Mouse (Mus musculus) intestine, embryonic 16.5 days (tissue): ENCODE results near the gene Unc13c. TPM values are rescaled to one million over a fixed set of nuclear protein-coding genes. Genes with fewer than 3 reads are reported as not detected.

Experiments used
- ATAC-seq: fragments of 200-750 bp; cut with Nextera tagmentation; 2 replicates; pipeline ENCODE4 v1.8.0; 2017; ENCODE audit warnings: moderate TSS enrichment, moderate library complexity
- H3K27ac ChIP-seq: fragments of 300-500 bp; sonication (generic); 2 replicates; pipeline ENCODE4 v1.5.1; 2014; ENCODE audit warnings: mild to moderate bottlenecking, low read length
- H3K27me3 ChIP-seq: fragments of 300-500 bp; sonication (generic); replicated peaks from 2 replicates; pipeline ENCODE4 v1.6.1; 2014; ENCODE audit warnings: low read length, control low read depth, mixed read lengths; ENCODE audit not compliant: control insufficient read depth, insufficient read depth
- H3K36me3 ChIP-seq: fragments of 300-500 bp; sonication (generic); 2 replicates; pipeline ENCODE4 v1.6.1; 2014; ENCODE audit warnings: low read length, control low read depth; ENCODE audit not compliant: control insufficient read depth, insufficient read depth
- H3K4me1 ChIP-seq: fragments of 300-500 bp; sonication (generic); 2 replicates; pipeline ENCODE4 v1.6.1; 2014; ENCODE audit warnings: low read length, control low read depth, mixed read lengths; ENCODE audit not compliant: control insufficient read depth, insufficient read depth
- H3K4me2 ChIP-seq: fragments of 300-500 bp; sonication (generic); 2 replicates; pipeline ENCODE4 v1.6.1; 2014; ENCODE audit warnings: low read depth, low read length, control low read depth
- H3K4me3 ChIP-seq: fragments of 300-500 bp; sonication (generic); 2 replicates; pipeline ENCODE4 v1.5.1; 2014; ENCODE audit warnings: mild to moderate bottlenecking, low read length
- H3K9ac ChIP-seq: fragments of 300-500 bp; sonication (generic); 2 replicates; pipeline ENCODE4 v1.6.1; 2014; ENCODE audit warnings: low read depth, low read length
- H3K9me3 ChIP-seq: fragments of 300-500 bp; sonication (generic); 2 replicates; pipeline ENCODE4 v1.6.1; 2016; ENCODE audit warnings: low read length, control low read depth; ENCODE audit not compliant: control insufficient read depth
- WGBS: fragments of 180-500 bp; shearing (Covaris S2); extraction: QIAGEN DNeasy Blood & Tissue Kit; methylation state at CpG from one replicate; pipeline ENCODE4 v1.1.7; 2014; 5-methylcytosine and 5-hydroxymethylcytosine counted together
- polyA plus RNA-seq: library from polyadenylated mRNA; unstranded; fragments of >200 nt; fragmentation: Nextera tagmentation; extraction: Ambion mirVana; gene quantifications from 2 replicates; pipeline ENCODE4 v1.2.1, GENCODE M21; 2015

The Unc13c gene
- polyA plus RNA-seq, 1 experiment from 2014 or later, result 0.15 TPM

DNA sequence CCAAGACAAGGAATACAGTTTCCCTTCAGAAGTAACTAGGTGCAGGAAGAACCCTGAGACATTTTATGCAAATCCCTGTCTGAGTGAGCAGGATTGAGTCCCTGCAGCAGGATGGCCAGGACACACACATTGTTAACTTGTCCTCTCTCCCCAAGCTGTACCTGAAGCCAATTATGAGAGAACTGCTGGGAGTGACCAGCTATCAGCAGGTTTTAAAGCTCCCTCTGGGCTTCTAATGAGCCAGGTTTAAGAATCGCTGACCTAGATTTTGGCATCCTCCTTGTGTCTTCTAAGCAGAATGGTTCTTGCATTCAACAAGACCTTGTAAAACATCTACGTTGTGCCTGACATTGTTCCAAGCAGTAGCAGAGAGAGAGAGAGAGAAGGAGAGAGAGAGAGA is 213.6 kb downstream of the Unc13c start:
- WGBS, result 83% methylated on average over 2 of the region's 2 CpGs
- H3K36me3 ChIP-seq, result no peaks in the 10 kb centered on the region
- no peaks in the 10 kb centered on the region for H3K27me3 ChIP-seq
- no peak overlapping the region for H3K27ac ChIP-seq
- H3K4me2 ChIP-seq, result no peak overlapping the region
- H3K9ac ChIP-seq, result no peak overlapping the region
- H3K4me3 ChIP-seq, result no peak overlapping the region
- no peaks in the 10 kb centered on the region for H3K9me3 ChIP-seq
- ATAC-seq, result no peak
- H3K4me1 ChIP-seq, result no peaks in the 10 kb centered on the region

- no peaks in the 10 kb centered on the region for H3K9me3 ChIP-seq
- no peaks in the 10 kb centered on the region for H3K27me3 ChIP-seq
- H3K36me3 ChIP-seq, result no peaks in the 10 kb centered on the region
- no peak overlapping the region for H3K4me3 ChIP-seq
- H3K9ac ChIP-seq, result no peak overlapping the region
- H3K4me1 ChIP-seq, result no peaks in the 10 kb centered on the region
- ATAC-seq, result no peak
- H3K4me2 ChIP-seq, result no peak overlapping the region
- 31% methylated on average over 3 of the region's 3 CpGs for WGBS
- no peak overlapping the region for H3K27ac ChIP-seq
These were observed 215.3 kb downstream of the Unc13c start for GRCm38 (mm10) chr9:73753480-73753879.

DNA sequence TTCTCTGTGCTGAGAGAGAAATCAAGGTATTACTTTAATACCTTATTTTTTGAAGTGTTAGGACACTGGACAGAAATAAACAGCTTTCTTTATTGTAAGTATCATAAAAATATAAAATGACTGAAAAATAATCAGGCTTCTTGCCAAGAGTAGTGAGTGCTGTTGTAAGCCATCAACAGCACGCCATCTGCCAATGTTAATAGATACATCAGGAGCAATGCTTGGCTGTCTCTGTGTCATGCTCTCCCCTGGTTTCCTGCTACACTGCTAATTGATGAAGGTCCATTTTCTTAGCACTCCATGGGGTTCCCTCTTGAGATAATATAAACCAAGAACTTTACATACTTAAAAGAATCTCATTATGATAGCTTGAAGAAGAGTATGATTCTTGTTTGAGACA is 217.4 kb downstream of the Unc13c start:
- WGBS, result 67% methylated on average over 1 of the region's 1 CpGs

DNA sequence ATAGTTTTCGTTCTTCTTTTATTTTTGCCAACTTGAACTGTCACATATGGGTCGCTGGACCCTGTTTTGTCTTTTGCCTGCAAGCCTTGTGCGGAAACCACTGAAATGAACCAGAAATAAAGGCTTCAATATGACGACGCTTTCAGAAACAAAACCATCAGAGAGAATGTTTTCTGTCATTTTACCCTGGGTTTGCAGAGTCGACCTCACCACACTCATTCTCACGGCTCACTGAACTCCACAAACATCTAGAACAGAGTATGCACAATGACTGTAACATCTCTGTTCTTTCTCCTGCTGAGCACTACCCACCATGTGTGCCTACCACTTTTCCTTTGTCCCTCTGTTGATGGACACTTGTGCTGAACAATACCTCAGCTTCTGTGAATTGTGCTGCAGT is 234.3 kb downstream of the Unc13c start:
- Histone ChIP-seq H3K4me2 (no peak overlapping the region), H3K9ac (no peak overlapping the region), H3K9me3 (no peaks in the 10 kb centered on the region), H3K27ac (no peak overlapping the region), H3K4me1 (no peaks in the 10 kb centered on the region), H3K27me3 (no peaks in the 10 kb centered on the region), H3K4me3 (no peak overlapping the region), H3K36me3 (no peaks in the 10 kb centered on the region)
- ATAC-seq, result no peak
- 86% methylated on average over 7 of the region's 7 CpGs for WGBS

More for the DNA sequence above, 217.4 kb downstream of the Unc13c start:
- Histone ChIP-seq H3K4me3 (no peak overlapping the region), H3K27ac (no peak overlapping the region), H3K36me3 (no peaks in the 10 kb centered on the region), H3K4me2 (no peak overlapping the region), H3K9me3 (no peaks in the 10 kb centered on the region), H3K27me3 (no peaks in the 10 kb centered on the region), H3K4me1 (no peaks in the 10 kb centered on the region), H3K9ac (no peak overlapping the region)
- no peak for ATAC-seq

GRCm38 (mm10) chr9:73725717-73726662 is 242.8 kb downstream of the Unc13c start:
- Histone ChIP-seq H3K4me2 (no peak overlapping the region), H3K27ac (no peak overlapping the region), H3K4me1 (no peaks in the 10 kb centered on the region), H3K36me3 (no peaks in the 10 kb centered on the region), H3K4me3 (no peak overlapping the region), H3K27me3 (no peaks in the 10 kb centered on the region), H3K9me3 (no peaks in the 10 kb centered on the region), H3K9ac (no peak overlapping the region)
- WGBS, result 65% methylated on average over 6 of the region's 6 CpGs
- ATAC-seq, result no peak

DNA sequence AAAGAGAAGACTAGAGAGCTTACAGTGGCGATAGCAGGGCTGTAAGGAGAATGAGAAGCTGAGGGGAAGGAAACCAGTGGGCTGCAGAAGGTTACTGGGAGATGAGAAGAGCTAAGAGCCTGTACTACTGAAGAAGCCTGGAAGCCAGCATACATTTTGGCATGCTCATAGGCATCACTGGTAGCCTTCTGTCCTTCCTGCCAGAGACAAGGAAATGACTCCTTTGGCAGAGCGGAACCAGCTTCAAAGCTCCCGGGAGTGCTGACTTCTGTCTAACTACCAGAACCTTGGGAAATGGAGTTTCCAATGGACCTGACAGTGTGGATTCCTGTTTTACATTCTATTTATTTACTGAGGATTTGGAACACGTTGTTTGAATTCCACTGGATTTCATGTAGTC is 244.0 kb downstream of the Unc13c start:
- H3K27ac ChIP-seq, result no peak overlapping the region
- H3K9me3 ChIP-seq, result no peaks in the 10 kb centered on the region
- no peaks in the 10 kb centered on the region for H3K4me1 ChIP-seq
- no peak overlapping the region for H3K4me2 ChIP-seq
- H3K9ac ChIP-seq, result no peak overlapping the region
- no peak for ATAC-seq
- no peaks in the 10 kb centered on the region for H3K27me3 ChIP-seq
- 81% methylated on average over 4 of the region's 4 CpGs for WGBS
- no peak overlapping the region for H3K4me3 ChIP-seq
- H3K36me3 ChIP-seq, result no peaks in the 10 kb centered on the region

GRCm38 (mm10) chr9:73713508-73713907 is 255.3 kb downstream of the Unc13c start:
- no peaks in the 10 kb centered on the region for H3K4me1 ChIP-seq
- no peaks in the 10 kb centered on the region for H3K36me3 ChIP-seq
- H3K9ac ChIP-seq, result no peak overlapping the region
- WGBS, result 62% methylated on average over 4 of the region's 4 CpGs
- no peak for ATAC-seq
- H3K4me3 ChIP-seq, result no peak overlapping the region
- H3K27me3 ChIP-seq, result no peaks in the 10 kb centered on the region
- H3K9me3 ChIP-seq, result no peaks in the 10 kb centered on the region
- H3K27ac ChIP-seq, result no peak overlapping the region
- no peak overlapping the region for H3K4me2 ChIP-seq

DNA sequence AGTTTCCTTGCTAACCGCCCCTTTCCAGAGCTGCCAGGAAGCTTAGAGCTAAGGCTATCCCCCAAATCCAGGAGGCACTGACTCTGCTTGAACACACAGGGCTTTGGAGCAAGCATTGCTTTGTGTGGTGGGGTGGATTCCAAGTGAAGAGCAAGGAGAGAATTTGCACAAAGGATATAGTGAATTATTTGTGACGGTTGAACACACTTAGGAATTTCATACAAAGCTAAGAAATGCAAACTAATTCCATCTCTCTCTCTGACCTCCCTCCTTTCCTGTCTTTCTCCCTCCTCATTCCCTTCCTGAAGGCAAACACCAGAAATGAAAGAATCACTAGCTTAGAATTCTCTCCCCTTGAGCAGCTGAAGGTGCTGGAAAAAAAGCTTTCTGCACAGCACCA is 271.7 kb downstream of the Unc13c start:
- Histone ChIP-seq H3K9ac (no peak overlapping the region), H3K4me1 (no peaks in the 10 kb centered on the region), H3K4me2 (no peak overlapping the region), H3K27ac (no peak overlapping the region), H3K36me3 (no peaks in the 10 kb centered on the region), H3K27me3 (no peaks in the 10 kb centered on the region), H3K4me3 (no peak overlapping the region), H3K9me3 (no peaks in the 10 kb centered on the region)
- 62% methylated on average over 2 of the region's 2 CpGs for WGBS
- ATAC-seq, result no peak

- no peaks in the 10 kb centered on the region for H3K9me3 ChIP-seq
- H3K4me1 ChIP-seq, result no peaks in the 10 kb centered on the region
- no peak overlapping the region for H3K4me3 ChIP-seq
- H3K4me2 ChIP-seq, result no peak overlapping the region
- H3K27ac ChIP-seq, result no peak overlapping the region
- no peaks in the 10 kb centered on the region for H3K36me3 ChIP-seq
- no peaks in the 10 kb centered on the region for H3K27me3 ChIP-seq
- H3K9ac ChIP-seq, result no peak overlapping the region
- WGBS, result 85% methylated on average over 2 of the region's 2 CpGs
- ATAC-seq, result no peak
These were observed 287.2 kb downstream of the Unc13c start for GRCm38 (mm10) chr9:73681580-73681979.
